9 mouse cellular contexts compared by ENCODE assay signal in genomic region chr5:77124817-77125283, GRCm38 (mm10). TPM values are rescaled to one million over a fixed set of nuclear protein-coding genes. Genes with fewer than 3 reads are reported as not detected.
DNase-seq lines count a peak whose midpoint lies in the region; ATAC-seq lines count a peak whose summit lies in the region.
"Had no signal": no experiment of that assay in that cellular context is flagged by ENCODE, and none has a peak within 500 bp of the region (broad histone marks: within the 10 kb centered on the region; RNA-seq: fewer than 3 reads in every experiment).

No protein-coding gene starts in this region.

- peak; percentile 45 for DNase-seq in adrenal gland, adult 2 months
- no peak for DNase-seq in adrenal gland, postnatal 4 days (ENCODE audit: low spot score in 2 of 2)
- DNase-seq in kidney, postnatal 10 days, result peak; percentile 58
- peak; percentile 42 for DNase-seq in 416B (ENCODE audit: low read depth)
- DNase-seq in induced T-regulatory cell, adult 2 months (ENCODE audit: low read depth), result peak; percentile 83
- DNase-seq in thymus, postnatal 36 days, result no peak
- DNase-seq in right cerebral cortex, postnatal 14 days, result no peak
- DNase-seq: thymus, postnatal 14 days had no signal

- no peak overlapping the region for H3K27ac ChIP-seq in kidney, embryonic 14.5 days (ENCODE audit: low read depth, low read length)

- ATAC-seq in kidney, embryonic 14.5 days (ENCODE audit: low FRiP score, low TSS enrichment), result no peak

- H3K9me3 ChIP-seq in kidney, embryonic 14.5 days (ENCODE audit: control insufficient read depth, low read length), result no peaks in the 10 kb centered on the region

- WGBS in kidney, embryonic 14.5 days, result 63% methylated on average over 4 of the region's 4 CpGs

- H3K27me3 ChIP-seq in kidney, embryonic 14.5 days (ENCODE audit: control insufficient read depth, insufficient read depth, low read length), result no peaks in the 10 kb centered on the region

- H3K4me1 ChIP-seq in kidney, embryonic 14.5 days (ENCODE audit: control insufficient read depth, insufficient read depth, low read length), result peaks cover 17% of the 10 kb centered on the region

- no peaks in the 10 kb centered on the region for H3K36me3 ChIP-seq in kidney, embryonic 14.5 days (ENCODE audit: control insufficient read depth, insufficient read depth, low read length)

- H3K4me3 ChIP-seq in kidney, embryonic 14.5 days (ENCODE audit: low read length), result no peak overlapping the region

- no peak overlapping the region for H3K9ac ChIP-seq in kidney, embryonic 14.5 days (ENCODE audit: low read depth, low read length)

- H3K4me2 ChIP-seq in kidney, embryonic 14.5 days (replicated peaks; ENCODE audit: low read depth, low read length), result no peak overlapping the region

RNA-seq across cellular contexts. Expression of gene Hopx, which starts 9.9 kb away (rescaled TPM):
- total RNA-seq in adrenal gland, adult 2 months (2021), result 1 to 10 TPM; 1.8 to 3.4 TPM
- polyA plus RNA-seq in adrenal gland, adult 2 months (2012; rRNA removed), result 4.0 and 8.8 TPM in 2 replicates
- total RNA-seq in adrenal gland, postnatal 4 days (2021), result 1 to 10 TPM; 4.8 to 7.2 TPM
- polyA plus RNA-seq in kidney, embryonic 14.5 days (2014; fragmentation: Nextera tagmentation; extraction: Ambion mirVana), result 2.0 and 3.2 TPM in 2 replicates

Comparison
In these comparisons a context has a peak if more than half of its experiments do, and no peak if none do; other contexts are left out.
1. DNase-seq: peak in adrenal gland, adult 2 months (single experiment), kidney, postnatal 10 days (single experiment), 416B (single experiment) and induced T-regulatory cell, adult 2 months (single experiment); none in adrenal gland, postnatal 4 days (0 of 2), thymus, postnatal 36 days (0 of 2) and right cerebral cortex, postnatal 14 days (single experiment).